Mouse (Mus musculus): ENCODE results near the gene Il16.
A peak's percentile ranks its signal among the peaks of the same experiment; 100 is the strongest.

The Il16 gene

DNA sequence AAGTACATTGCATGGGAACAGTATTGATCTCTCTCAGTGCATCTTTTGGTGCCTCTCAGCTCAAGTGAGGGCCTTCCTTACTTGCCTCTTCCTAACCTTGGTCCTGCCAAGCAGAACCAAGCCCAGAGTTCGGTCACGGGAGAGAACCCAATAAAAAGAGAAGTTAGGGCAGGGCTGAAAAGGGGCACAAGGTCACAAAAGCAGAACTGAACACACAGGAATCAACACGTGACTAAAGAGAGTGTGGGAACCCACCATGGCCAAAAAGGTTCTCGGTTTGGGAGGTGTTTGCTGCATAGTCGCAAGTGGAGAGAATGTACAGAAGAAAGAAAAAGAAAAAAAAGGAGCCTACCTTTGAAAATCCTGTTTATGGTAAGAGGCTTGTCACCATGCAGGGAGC, 100.0 kb downstream of the Il16 start:
- peak; percentile 25 for DNase-seq (ENCODE audit: low read depth)

GRCm38 (mm10) chr7:83644761-83645160, 100.8 kb downstream of the Il16 start:
- peak; percentile 13 for DNase-seq (ENCODE audit: low read depth)

DNA sequence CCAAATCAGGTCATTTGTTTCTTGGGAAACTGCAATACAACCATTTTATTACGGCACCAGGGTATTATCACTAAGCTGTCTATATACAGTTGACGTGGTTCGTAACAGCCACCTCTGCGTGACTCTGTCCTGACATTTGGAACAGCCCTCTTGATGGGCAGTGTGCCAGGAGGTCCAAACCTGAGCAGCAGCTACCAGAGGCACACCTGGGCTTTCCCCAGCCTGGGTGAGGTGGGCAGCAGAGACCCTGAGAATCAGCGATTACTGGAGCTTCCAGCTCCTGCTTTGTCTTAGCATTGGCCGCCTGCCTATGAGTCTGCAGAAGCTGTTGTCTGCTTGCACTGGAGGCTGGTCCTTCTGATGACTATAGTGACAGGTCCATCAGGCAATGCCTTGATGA, 101.9 kb downstream of the Il16 start:
- DNase-seq (ENCODE audit: low read depth), result peak; percentile 15

GRCm38 (mm10) chr7:83641163-83641562, 104.4 kb downstream of the Il16 start:
- DNase-seq (ENCODE audit: low read depth), result peak; percentile 15

DNA sequence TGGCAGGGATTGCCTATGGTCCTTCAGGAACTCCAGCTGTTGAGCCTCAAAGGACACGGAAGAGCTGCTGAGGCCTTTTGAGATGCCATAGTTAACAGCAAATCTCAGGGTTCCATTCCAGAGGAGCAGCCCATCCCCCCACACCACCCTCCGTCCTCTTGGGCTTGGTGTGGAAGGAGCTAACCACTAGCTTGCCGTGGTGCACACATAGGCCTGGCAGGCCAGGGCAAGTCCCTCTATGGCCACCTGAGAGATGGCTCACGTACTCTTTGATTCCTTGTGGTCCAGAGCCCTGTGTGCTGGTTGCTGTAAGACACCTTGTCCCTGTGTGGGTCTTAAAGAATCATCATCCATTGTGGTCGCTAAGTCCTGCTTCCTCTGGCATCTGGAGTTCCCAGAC, 104.9 kb downstream of the Il16 start:
- DNase-seq (ENCODE audit: low read depth), result peak; percentile 23

GRCm38 (mm10) chr7:83639084-83639483, 106.4 kb downstream of the Il16 start:
- DNase-seq (ENCODE audit: low read depth), result peak; percentile 31

DNA sequence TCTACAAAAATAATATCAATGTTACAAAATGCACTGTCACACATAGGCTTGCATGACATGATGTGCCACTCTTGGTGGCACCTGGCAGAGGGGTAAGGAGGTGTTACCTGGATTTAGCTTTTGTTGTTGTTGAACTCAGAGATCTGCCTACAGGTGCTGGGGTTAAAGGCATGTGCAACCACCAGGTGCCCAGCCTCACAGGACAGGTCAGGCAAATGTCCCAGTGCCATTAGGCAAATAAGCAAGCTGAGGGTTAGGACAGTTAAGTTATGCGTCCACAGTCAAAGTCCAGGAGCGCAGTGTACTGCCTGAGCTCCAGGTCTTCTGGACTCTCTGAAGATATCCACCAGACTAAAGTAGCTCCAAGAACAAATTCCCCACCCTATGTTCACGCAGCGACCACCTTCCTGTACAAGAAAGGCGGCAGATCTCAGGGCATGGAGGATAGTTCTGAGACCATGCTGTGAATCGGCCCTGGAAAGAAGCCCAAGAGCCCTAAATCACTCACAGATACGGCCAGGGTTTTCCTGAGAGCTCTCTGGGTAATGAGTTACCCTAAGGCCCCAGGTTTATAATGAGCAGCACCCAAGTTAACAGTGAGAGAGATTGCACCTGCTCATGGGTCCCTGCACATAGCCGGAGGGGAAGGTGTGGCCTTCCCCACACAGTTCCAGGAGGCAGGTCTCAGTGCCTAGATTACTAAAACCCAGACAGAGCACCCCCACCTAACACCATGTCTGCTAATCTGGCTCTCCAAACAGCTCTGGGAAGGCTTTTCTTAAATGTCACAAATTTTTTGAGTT, 107.5 kb downstream of the Il16 start:
- no peak for DNase-seq (ENCODE audit: low read depth)

- no peak for DNase-seq (ENCODE audit: low read depth)
Observed at GRCm38 (mm10) chr7:83636425-83636824, 109.1 kb downstream of the Il16 start.

DNA sequence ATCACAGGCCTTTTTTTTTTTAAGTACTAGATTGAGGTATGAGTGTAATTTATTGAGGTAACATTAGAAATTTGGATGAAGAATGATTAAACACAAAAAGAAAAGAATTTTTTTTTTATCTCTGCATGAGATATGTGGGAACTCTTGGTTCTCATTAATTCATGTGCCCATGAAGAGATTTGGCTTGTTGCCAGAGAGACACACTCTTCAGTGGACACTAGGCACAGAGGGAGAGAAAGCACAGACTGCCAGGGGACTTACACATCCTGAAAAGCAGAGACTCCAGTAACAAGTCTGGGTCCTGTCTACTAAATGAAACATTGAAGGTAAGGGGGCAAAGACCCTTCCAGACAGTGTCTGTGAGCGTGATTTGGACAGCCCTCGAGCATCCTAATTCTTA, 109.8 kb downstream of the Il16 start:
- no peak for DNase-seq (ENCODE audit: low read depth)

DNA sequence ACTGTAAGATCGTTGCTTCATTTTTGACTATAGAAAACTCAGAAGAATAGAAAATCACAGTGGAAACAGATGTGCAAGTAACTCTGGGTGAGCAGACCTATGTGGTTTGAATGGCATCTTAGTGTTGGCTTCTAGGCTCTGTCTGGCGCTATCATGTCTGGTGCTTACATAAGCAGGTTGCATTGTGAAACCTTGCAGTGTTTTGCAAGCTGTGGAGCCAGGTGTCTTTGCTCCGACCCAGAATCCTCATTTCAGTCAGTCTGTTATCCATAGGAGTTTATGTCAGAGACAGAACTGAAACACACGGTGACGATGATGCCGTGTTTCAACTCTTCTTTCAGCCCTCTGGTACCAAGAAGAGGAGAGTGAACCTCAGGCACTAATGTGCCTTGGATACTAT, 111.7 kb downstream of the Il16 start:
- no peak for DNase-seq (ENCODE audit: low read depth)

DNA sequence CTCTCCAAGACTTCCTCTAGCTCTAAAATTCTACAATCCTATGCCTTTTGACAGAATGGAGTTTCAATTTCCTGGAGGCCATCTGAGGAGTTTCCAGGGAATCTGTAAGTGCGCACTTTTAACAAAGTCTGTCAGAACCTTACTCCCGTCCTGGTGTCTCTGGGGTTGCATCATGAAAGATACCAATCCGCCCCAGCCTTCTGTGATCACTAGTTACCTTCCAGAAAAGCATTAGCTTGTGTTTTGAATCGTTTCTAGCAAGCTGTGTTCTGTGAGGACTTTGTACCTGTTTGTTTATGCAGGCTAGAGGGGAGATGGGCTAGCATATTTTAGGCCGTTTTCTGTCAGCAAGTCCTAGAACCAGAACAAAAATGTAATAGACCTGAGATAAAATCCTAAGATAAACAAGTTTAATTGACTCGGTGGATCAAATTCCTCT, 112.8 kb downstream of the Il16 start:
- no peak for DNase-seq (ENCODE audit: low read depth)

- DNase-seq (ENCODE audit: low read depth), result peak; percentile 97
Observed at GRCm38 (mm10) chr7:83631828-83632681, 113.5 kb downstream of the Il16 start, which contains the start of gene Stard5. Stard5 (plus strand) TSS chr7:83631959.

DNA sequence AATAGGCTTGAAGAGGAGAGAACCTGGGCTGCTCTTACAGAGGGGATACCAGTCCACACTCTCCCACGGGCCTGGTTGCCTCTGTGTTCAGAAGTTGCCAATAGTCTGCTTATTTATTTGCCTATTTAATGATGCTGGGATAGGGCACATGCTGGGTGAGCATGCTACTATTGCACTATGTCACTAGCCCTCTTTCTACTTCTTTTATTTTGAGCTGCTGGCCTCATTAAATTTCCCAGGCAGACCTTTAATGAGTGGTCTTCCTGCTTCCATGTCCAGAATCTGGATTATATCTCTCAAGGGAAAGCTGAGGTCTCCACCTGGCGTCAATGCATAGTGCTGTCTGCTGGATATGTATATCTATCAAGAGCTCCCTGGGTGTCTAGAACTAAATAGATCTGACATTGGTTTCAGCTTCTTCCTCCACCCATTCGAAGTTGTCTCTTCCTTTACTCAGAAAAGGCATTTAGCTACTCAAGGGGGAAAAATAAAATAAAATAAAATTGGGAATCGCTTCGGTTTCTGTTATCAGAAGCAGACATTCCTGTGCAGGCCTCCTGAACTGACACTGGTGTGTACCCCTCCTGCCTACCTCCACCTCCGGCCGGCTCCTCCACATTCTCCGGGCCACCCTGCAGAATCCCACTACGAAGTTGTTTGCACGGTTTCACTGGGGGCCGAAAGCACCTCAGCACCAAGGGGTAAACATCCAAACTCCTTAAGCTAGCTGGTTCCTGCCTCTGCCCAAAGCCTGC, 114.3 kb downstream of the Il16 start:
- no peak for DNase-seq (ENCODE audit: low read depth)

GRCm38 (mm10) chr7:83627369-83627768, 118.2 kb downstream of the Il16 start:
- no peak for DNase-seq (ENCODE audit: low read depth)

GRCm38 (mm10) chr7:83626557-83627257, 118.8 kb downstream of the Il16 start:
- DNase-seq (ENCODE audit: low read depth), result no peak

DNA sequence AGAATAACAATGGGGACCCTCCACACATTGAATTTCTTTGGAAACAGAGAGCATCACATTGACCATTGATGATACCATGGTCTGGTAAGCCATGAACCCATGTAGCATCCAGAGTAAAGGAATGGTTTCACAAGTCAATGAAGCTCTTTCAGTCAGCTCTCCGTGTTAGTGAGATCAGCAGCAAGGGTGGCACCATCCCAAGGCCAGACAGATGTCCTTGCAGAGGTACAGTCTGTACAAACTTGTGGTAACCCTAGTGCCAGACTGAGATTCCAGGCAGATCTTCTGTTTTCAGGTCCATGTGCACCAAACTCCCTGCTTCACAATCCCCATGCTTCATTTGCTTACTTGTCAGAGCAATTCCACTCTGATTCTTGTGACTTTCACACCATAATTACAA, 121.5 kb downstream of the Il16 start:
- no peak for DNase-seq (ENCODE audit: low read depth)

DNA sequence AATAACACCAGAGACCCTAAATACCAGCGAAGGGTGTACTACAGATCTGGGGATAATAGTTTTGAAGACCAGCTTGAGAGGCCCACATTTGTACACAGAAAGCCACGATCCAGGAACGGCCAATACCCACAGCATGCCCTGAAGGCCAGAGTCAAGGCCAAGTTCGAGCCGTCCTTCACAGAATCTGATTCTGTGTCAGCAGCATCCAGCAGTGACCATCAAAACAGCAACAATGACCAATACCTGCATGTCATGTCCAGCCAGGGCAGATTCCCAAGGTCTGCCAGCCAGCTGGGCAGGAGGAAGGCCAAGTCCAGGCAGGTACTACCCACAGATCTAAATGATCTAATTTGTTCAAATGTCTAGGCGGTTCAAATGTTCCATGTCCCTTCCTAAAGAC, 122.9 kb downstream of the Il16 start:
- DNase-seq (ENCODE audit: low read depth), result no peak

- DNase-seq (ENCODE audit: low read depth), result no peak
Observed at GRCm38 (mm10) chr7:83618709-83619108, 126.8 kb downstream of the Il16 start.

DNA sequence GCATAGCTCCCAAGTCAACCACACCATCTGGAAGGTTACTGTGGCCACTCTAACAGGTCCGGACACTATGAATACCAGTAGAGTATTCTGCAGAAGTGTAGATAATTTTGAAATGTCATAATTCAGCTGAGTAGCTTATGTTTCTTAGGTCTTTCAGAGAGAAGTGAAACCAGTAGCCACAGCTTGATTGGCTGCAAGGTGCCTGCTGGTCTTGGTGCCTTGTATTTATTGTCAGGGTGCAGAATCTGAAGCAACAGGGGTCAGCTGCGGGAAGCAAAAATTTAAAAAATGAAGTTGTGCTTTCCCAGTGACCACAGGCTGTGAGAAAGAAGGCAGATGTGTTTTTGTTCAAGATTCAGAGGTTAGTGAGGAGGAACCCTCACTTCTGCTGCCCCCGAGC, 129.3 kb downstream of the Il16 start:
- no peak for DNase-seq (ENCODE audit: low read depth)

DNA sequence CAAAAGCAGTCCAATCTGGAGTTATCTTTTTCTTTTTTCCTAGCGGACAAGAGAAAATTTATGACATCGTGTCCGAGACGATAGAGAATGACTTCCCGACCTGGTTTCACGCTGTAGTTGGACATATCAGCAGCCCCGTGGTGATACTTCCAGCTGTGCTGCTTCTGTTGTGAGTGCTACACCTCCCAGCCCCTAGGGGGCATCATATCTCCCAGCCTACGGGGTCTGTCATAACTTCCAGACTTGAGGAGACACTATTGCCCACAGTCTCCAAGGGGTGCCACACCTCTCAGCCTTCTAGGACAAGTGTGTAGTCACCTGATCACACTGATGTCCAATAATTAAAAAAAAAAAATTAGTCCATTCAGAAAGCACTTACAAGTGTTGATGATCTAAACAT, 129.7 kb downstream of the Il16 start:
- DNase-seq (ENCODE audit: low read depth), result no peak

DNA sequence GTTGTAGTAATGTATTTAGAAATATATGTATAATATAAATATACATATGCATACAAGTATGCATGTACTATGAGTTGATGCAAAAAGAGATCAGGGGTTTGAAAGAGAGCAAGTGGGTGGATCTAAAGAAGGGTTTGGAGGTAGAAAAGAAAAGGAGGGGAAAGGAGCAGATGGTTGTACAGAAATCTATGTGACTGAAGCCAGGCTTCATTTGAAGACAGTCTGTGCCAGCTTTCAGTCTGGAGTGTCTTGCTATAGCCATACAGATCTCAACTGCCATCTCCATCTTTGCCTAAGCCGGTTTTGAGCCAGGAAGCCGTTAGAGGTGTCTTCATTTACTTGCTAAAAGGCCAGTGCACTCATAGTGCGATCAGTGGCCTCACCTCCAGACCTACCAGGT, 130.3 kb downstream of the Il16 start:
- no peak for DNase-seq (ENCODE audit: low read depth)

GRCm38 (mm10) chr7:83611886-83612285, 133.6 kb downstream of the Il16 start:
- no peak for DNase-seq (ENCODE audit: low read depth)
